Mouse (Mus musculus): ENCODE measurements at regions not wholly inside any gene's neighbourhood (a gene's known extent, or its start where the extent isn't known, plus 50 kb on each side); places are given as distances from the start of the nearest gene placed in this dataset.
"Not testable (repeated sequence)": the region's sequence is repeated elsewhere in the genome, so short reads cannot be mapped to it uniquely, and the experiment has no call there.

DNA sequence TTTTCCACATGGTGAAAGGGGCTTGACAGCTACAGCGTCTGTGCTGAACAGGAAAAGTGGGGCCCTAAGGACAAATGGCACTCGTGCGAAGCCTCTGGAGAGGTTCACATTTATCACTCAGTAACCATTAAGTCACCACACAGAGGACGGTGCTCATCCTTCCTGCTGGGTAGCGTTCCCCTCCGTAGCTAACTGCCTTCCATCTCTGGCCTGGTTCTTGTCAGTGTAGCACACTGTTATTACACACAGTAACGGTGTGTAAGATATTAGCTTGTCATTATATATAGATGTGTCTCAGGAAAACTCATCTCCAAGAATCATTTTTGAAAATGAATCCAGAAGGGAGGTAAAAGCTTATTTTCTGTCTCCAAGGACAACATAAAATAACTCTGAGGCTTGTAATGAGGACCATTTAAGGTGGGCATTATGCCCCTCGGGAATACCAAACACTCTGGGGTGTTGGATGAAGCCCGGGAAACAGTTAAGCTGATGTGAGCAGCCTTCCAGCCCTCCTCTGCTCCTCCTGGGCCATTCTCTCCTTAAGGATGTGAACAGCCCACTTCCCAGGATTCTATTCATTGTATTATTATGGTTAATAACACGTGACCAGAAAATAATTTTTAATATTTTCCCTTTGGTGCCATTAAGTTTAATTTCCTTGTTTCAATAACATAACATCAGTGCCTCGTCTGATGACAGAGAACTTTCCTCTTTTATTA, 222.7 kb upstream of the Arid2 start:
- no peaks in the 10 kb centered on the region for H3K9me3 ChIP-seq (ENCODE audit: control insufficient read depth, low read length)
- no peak overlapping the region for H3K9ac ChIP-seq (replicated peaks; ENCODE audit: low read depth, low read length)
- 51% methylated on average over 11 of the region's 11 CpGs for WGBS
- H3K36me3 ChIP-seq (ENCODE audit: control insufficient read depth, insufficient read depth, low read length), result no peaks in the 10 kb centered on the region
- H3K4me1 ChIP-seq (ENCODE audit: control insufficient read depth, insufficient read depth, low read length), result no peaks in the 10 kb centered on the region
- no peak overlapping the region for H3K4me3 ChIP-seq (ENCODE audit: low read depth, low read length)
- H3K27ac ChIP-seq (ENCODE audit: low read depth, low read length), result no peak overlapping the region
- peak; percentile 54; the same call in 1 of the 2 replicates for ATAC-seq (ENCODE audit: low read depth)
- no peaks in the 10 kb centered on the region for H3K27me3 ChIP-seq (ENCODE audit: control insufficient read depth, insufficient read depth, low read length)
- no peak overlapping the region for H3K4me2 ChIP-seq (ENCODE audit: low read depth, low read length)

DNA sequence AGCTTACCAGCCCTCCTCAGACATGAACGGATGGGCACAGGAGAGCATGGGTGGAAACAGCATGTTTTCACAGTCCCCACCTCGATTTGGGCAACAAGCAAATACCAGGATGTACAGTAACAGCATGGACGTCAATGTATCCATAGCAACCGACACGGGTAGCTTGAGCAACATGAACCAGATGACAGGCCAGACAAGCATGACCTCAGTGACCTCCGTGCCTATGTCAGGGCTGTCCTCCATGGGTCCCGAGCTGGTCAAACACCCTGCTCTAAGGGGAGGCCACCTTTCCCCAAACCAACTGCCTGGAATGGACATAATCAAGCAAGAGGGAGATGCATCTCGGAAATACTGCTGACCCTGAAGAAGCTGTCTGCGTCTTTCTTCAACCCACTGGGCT, 211.7 kb upstream of the Arid2 start:
- 87% methylated on average over 9 of the region's 9 CpGs for WGBS

DNA sequence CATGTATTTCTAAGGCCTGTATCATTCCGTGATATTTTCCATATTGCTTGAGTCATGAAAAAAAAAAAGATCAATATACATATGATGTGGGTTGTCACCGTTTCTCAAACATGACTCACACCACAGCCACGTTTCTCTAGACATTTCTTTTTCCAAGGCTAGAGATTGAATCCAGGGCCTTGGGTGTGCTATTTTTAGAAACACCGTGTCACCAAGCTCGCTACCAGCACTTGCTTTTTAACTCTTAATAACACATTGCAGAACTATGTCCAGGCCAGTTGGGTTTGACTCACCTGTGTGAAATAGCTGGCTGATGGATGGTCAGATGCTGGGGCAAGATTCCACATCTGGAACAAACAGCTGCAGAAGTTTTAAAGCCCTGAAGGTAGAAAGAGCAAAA, 209.6 kb upstream of the Arid2 start:
- H3K9ac ChIP-seq (replicated peaks; ENCODE audit: low read depth, low read length), result no peak overlapping the region
- H3K27me3 ChIP-seq (ENCODE audit: control insufficient read depth, insufficient read depth, low read length), result no peaks in the 10 kb centered on the region
- H3K27ac ChIP-seq (ENCODE audit: low read depth, low read length), result no peak overlapping the region
- no peak overlapping the region for H3K4me2 ChIP-seq (ENCODE audit: low read depth, low read length)
- no peak overlapping the region for H3K4me3 ChIP-seq (ENCODE audit: low read depth, low read length)
- H3K4me1 ChIP-seq (ENCODE audit: control insufficient read depth, insufficient read depth, low read length), result no peaks in the 10 kb centered on the region
- H3K9me3 ChIP-seq (ENCODE audit: control insufficient read depth, low read length), result no peaks in the 10 kb centered on the region
- H3K36me3 ChIP-seq (ENCODE audit: control insufficient read depth, insufficient read depth, low read length), result no peaks in the 10 kb centered on the region
- no peak for ATAC-seq (ENCODE audit: low read depth)
- WGBS, result 76% methylated on average over 5 of the region's 5 CpGs

More for the DNA sequence above, 211.7 kb upstream of the Arid2 start:
- Histone ChIP-seq H3K4me3 (ENCODE audit: low read depth, low read length) (no peak overlapping the region), H3K36me3 (ENCODE audit: control insufficient read depth, insufficient read depth, low read length) (no peaks in the 10 kb centered on the region), H3K4me2 (ENCODE audit: low read depth, low read length) (no peak overlapping the region), H3K9ac (replicated peaks; ENCODE audit: low read depth, low read length) (no peak overlapping the region), H3K4me1 (ENCODE audit: control insufficient read depth, insufficient read depth, low read length) (no peaks in the 10 kb centered on the region), H3K9me3 (ENCODE audit: control insufficient read depth, low read length) (no peaks in the 10 kb centered on the region), H3K27ac (ENCODE audit: low read depth, low read length) (no peak overlapping the region), H3K27me3 (ENCODE audit: control insufficient read depth, insufficient read depth, low read length) (no peaks in the 10 kb centered on the region)
- no peak for ATAC-seq (ENCODE audit: low read depth)

DNA sequence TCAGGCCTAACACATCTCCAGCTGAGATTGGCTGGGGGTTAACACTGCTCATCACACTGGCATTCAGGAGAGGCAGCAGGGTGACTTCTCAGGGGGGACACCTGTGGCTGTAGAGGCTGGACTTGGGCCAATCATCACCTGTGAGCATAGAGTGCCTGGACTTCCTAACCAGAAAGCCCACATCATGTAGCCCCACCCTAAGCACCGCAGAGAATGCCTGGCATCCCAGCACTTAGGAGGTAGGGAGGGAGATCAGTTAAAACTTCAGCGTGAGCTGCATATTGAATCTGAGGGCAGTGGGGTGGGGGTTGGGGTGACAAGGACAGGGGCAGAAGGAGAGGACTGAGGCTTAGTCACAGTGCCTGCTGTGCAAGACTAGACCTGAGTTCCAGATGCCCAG, 208.7 kb upstream of the Arid2 start:
- 62% methylated on average over 2 of the region's 2 CpGs for WGBS
- no peaks in the 10 kb centered on the region for H3K36me3 ChIP-seq (ENCODE audit: control insufficient read depth, insufficient read depth, low read length)
- H3K27ac ChIP-seq (ENCODE audit: low read depth, low read length), result no peak overlapping the region
- no peaks in the 10 kb centered on the region for H3K9me3 ChIP-seq (ENCODE audit: control insufficient read depth, low read length)
- H3K9ac ChIP-seq (replicated peaks; ENCODE audit: low read depth, low read length), result no peak overlapping the region
- H3K4me3 ChIP-seq (ENCODE audit: low read depth, low read length), result no peak overlapping the region
- no peak for ATAC-seq (ENCODE audit: low read depth)
- H3K4me1 ChIP-seq (ENCODE audit: control insufficient read depth, insufficient read depth, low read length), result no peaks in the 10 kb centered on the region
- no peak overlapping the region for H3K4me2 ChIP-seq (ENCODE audit: low read depth, low read length)
- H3K27me3 ChIP-seq (ENCODE audit: control insufficient read depth, insufficient read depth, low read length), result no peaks in the 10 kb centered on the region

DNA sequence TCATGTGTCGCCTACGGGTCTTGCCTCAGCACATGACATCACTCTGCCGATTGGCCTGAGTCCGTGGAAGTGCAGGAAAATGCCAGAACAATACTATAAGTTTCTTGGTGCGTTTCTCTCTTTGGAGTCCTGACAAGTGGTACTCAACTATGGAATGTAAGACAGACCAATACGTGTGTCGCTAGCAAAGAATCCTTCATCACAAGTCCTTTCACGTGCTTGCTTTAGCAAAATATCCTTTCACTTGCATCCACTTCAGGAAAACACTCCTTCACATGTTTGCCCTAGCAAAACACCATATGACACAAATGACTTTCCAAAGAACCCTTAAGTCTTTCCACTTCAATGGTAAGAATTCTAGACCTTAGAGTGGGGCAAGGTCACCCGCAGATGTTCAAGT, 197.6 kb upstream of the Arid2 start:
- Histone ChIP-seq H3K27ac (ENCODE audit: low read depth, low read length) (no peak overlapping the region), H3K4me1 (ENCODE audit: control insufficient read depth, insufficient read depth, low read length) (no peaks in the 10 kb centered on the region), H3K4me3 (ENCODE audit: low read depth, low read length) (no peak overlapping the region), H3K36me3 (ENCODE audit: control insufficient read depth, insufficient read depth, low read length) (no peaks in the 10 kb centered on the region), H3K9me3 (ENCODE audit: control insufficient read depth, low read length) (no peaks in the 10 kb centered on the region), H3K4me2 (ENCODE audit: low read depth, low read length) (no peak overlapping the region), H3K27me3 (ENCODE audit: control insufficient read depth, insufficient read depth, low read length) (no peaks in the 10 kb centered on the region), H3K9ac (replicated peaks; ENCODE audit: low read depth, low read length) (no peak overlapping the region)
- 94% methylated on average over 9 of the region's 9 CpGs for WGBS
- no peak for ATAC-seq (ENCODE audit: low read depth)

DNA sequence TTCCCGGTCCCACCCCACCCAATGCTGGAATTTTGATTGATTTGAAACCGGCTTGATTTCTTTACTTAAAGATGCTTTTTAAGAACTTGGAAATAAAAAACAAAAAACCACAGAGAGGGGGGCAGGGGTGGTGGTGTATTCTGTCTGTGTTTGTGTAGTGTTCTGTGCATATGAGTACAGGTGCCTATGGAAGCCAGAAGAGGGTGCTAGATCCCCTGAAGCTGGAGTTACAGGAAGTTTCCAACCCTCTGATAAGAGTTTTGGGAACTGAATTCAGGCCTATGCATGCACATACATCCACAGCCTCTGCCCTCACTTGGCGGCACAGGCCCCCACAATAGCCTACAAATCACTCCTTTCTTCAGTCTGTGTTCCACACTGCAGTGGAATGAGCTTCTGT, 190.9 kb upstream of the Arid2 start:
- Histone ChIP-seq H3K36me3 (ENCODE audit: control insufficient read depth, insufficient read depth, low read length) (no peaks in the 10 kb centered on the region), H3K4me1 (ENCODE audit: control insufficient read depth, insufficient read depth, low read length) (no peaks in the 10 kb centered on the region), H3K9ac (replicated peaks; ENCODE audit: low read depth, low read length) (no peak overlapping the region), H3K9me3 (ENCODE audit: control insufficient read depth, low read length) (no peaks in the 10 kb centered on the region), H3K27me3 (ENCODE audit: control insufficient read depth, insufficient read depth, low read length) (no peaks in the 10 kb centered on the region), H3K4me3 (ENCODE audit: low read depth, low read length) (no peak overlapping the region), H3K4me2 (ENCODE audit: low read depth, low read length) (no peak overlapping the region), H3K27ac (ENCODE audit: low read depth, low read length) (no peak overlapping the region)
- 81% methylated on average over 3 of the region's 3 CpGs for WGBS
- no peak for ATAC-seq (ENCODE audit: low read depth)

DNA sequence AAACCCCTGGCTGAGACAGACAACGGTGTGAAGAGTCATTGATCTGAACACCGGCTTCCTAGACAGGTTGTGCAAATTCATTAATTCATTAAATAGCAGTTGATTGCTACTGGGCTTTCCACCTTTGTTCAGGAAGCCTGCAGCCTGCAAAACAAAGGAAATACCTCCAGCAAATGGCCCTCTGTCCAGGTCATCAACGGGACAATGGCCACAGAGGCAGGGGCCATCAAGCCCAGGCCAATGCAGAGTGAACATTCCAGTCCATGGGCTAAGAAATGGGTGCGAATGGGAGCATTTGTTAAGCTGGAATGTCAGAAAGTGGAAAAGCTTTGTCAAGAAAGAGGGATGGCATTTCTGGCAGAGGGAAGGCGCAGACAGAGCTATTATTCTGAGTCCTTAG, 188.5 kb upstream of the Arid2 start:
- H3K4me3 ChIP-seq (ENCODE audit: low read depth, low read length), result no peak overlapping the region
- ATAC-seq (ENCODE audit: low read depth), result no peak
- 44% methylated on average over 5 of the region's 5 CpGs for WGBS
- H3K9me3 ChIP-seq (ENCODE audit: control insufficient read depth, low read length), result no peaks in the 10 kb centered on the region
- no peaks in the 10 kb centered on the region for H3K27me3 ChIP-seq (ENCODE audit: control insufficient read depth, insufficient read depth, low read length)
- H3K4me1 ChIP-seq (ENCODE audit: control insufficient read depth, insufficient read depth, low read length), result no peaks in the 10 kb centered on the region
- H3K4me2 ChIP-seq (ENCODE audit: low read depth, low read length), result no peak overlapping the region
- no peak overlapping the region for H3K9ac ChIP-seq (replicated peaks; ENCODE audit: low read depth, low read length)
- no peak overlapping the region for H3K27ac ChIP-seq (ENCODE audit: low read depth, low read length)
- H3K36me3 ChIP-seq (ENCODE audit: control insufficient read depth, insufficient read depth, low read length), result no peaks in the 10 kb centered on the region

DNA sequence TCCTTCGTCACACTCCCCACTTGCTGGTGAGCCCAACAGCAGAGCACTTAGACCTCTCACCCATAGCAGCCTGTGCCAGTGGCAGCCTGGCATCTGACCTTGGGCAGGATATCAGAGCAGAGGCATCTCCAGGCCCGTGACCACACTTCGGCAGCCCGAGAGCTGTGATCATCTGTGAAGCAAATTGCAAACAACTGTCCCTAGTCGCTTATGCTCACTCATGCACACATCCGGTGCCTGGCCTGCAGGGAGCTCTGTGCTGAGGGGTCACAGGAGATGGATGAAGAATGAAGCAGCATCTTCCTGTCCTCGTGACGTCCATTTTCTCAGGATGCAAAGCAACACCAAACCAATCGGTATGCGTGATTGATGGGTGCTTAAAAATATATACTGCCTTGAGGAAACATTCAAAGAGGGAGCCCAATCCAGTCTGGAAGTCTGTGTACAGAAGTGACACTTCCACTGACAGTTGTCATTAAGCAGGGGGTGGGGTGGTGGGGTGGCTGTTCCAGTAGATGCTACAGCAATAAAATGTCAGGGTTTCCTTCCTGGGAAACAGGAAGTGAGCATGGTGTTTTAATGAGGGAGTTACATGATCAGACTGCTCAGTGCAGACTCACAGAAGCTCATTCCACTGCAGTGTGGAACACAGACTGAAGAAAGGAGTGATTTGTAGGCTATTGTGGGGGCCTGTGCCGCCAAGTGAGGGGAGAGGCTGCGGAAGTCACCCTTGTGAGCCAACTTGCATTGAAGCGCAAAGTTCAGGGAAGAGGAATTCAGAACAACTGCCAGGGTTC, 187.3 kb upstream of the Arid2 start:
- 59% methylated on average over 11 of the region's 13 CpGs for WGBS
- H3K4me1 ChIP-seq (ENCODE audit: control insufficient read depth, insufficient read depth, low read length); H3K27me3 ChIP-seq (ENCODE audit: control insufficient read depth, insufficient read depth, low read length); ATAC-seq (ENCODE audit: low read depth); H3K9me3 ChIP-seq (ENCODE audit: control insufficient read depth, low read length); H3K9ac ChIP-seq (replicated peaks; ENCODE audit: low read depth, low read length); H3K4me3 ChIP-seq (ENCODE audit: low read depth, low read length); H3K4me2 ChIP-seq (ENCODE audit: low read depth, low read length); H3K27ac ChIP-seq (ENCODE audit: low read depth, low read length); H3K36me3 ChIP-seq (ENCODE audit: control insufficient read depth, insufficient read depth, low read length): not testable (repeated sequence)

DNA sequence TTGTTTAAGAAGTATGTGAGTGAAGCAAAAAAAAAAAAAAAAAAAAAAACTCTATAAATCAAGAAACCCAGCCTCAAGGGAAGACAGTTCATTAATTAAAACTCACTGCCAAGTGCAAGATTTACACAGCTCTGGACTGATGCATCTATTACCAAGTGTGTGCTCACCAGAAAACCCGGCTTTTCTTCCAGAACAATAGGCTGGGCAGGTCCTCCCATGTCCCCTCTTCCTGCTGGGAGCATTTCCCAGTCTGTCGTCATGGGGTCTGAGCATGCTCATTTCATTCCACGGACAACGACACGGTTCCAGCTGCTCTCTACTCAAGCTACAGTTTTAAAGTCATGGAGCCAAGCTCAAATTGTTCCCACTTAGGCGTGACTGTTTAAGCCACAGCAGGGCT, 183.6 kb upstream of the Arid2 start:
- no peak overlapping the region for H3K4me2 ChIP-seq (ENCODE audit: low read depth, low read length)
- H3K27ac ChIP-seq (ENCODE audit: low read depth, low read length), result no peak overlapping the region
- H3K27me3 ChIP-seq (ENCODE audit: control insufficient read depth, insufficient read depth, low read length), result no peaks in the 10 kb centered on the region
- H3K36me3 ChIP-seq (ENCODE audit: control insufficient read depth, insufficient read depth, low read length), result no peaks in the 10 kb centered on the region
- peak; percentile 79; the same call in 1 of the 2 replicates for ATAC-seq (ENCODE audit: low read depth)
- H3K9me3 ChIP-seq (ENCODE audit: control insufficient read depth, low read length), result no peaks in the 10 kb centered on the region
- 0 out of 2 replicates have a peak, but pooled peaks cover 3% of the 10 kb centered on the region for H3K4me1 ChIP-seq (ENCODE audit: control insufficient read depth, insufficient read depth, low read length)
- H3K4me3 ChIP-seq (ENCODE audit: low read depth, low read length), result no peak overlapping the region
- H3K9ac ChIP-seq (replicated peaks; ENCODE audit: low read depth, low read length), result no peak overlapping the region
- 5% methylated on average over 6 of the region's 6 CpGs for WGBS

All from neural tube, embryonic 14.5 days (tissue).